Comparison of ENCODE assay signal across 8 mouse cellular contexts in genomic region chr6:125661106-125661877, GRCm38 (mm10). TPM values are rescaled to one million over a fixed set of nuclear protein-coding genes. Genes with fewer than 3 reads are reported as not detected.
DNase-seq lines count a peak whose midpoint lies in the region; ATAC-seq and TF ChIP-seq lines count a peak whose summit lies in the region.

No protein-coding gene starts in this region.

- H3K9me3 ChIP-seq in E14TG2a.4 (ENCODE audit: low read length): no peaks in the 10 kb centered on the region

- H3K4me1 ChIP-seq in E14TG2a.4 (replicated peaks; ENCODE audit: low read depth, low read length): no peaks in the 10 kb centered on the region

- peak; percentile 58 to 93 for DNase-seq in adrenal gland, adult (ENCODE audit: inconsistent age in 2 of 2, low spot score in 1 of 2)
- DNase-seq in embryo, embryonic 10.5 days (ENCODE audit: low spot score): peak; percentile 89
- peak; percentile 70 to 86 for DNase-seq in heart, postnatal 10 days
- peak; percentile 38 for DNase-seq in layer of hippocampus, adult 9-11 months
- peak; percentile 83 for DNase-seq in lung, postnatal 14 days
- peak; percentile 83 for DNase-seq in right cerebral cortex, postnatal 4 days

- no peaks in the 10 kb centered on the region for H3K36me3 ChIP-seq in E14TG2a.4 (ENCODE audit: insufficient read depth, low read length)

- intact Hi-C loops in heart, postnatal 10 days (cut with DNase I): loop anchor here (1.0 to 2.0 kb wide), 3 partner anchors 40 to 506 kb away; partner anchors contain the start of gene Ntf3

- no peak overlapping the region for H3K4me3 ChIP-seq in E14TG2a.4 (replicated peaks; ENCODE audit: low read length)

- ATAC-seq in erythroid progenitor cell, adult 5-6 weeks (replicated peaks; ENCODE audit: low FRiP score, poor library complexity, severe bottlenecking): no peak; the same call in 1 of the 2 replicates

- peak; percentile 96 for TF ChIP-seq CTCF in E14TG2a.4 (conservative IDR thresholded peaks at IDR 0.05; ENCODE audit: low read length)

- peaks cover 3% of the 10 kb centered on the region; the same call in 1 of the 2 replicates for H3K27me3 ChIP-seq in E14TG2a.4 (ENCODE audit: insufficient read depth, low read length)

RNA-seq across cellular contexts. Expression of gene Ano2, which starts 28.9 kb away (rescaled TPM):
- total RNA-seq in heart, postnatal 10 days (2021): not detected
- total RNA-seq in erythroid progenitor cell, adult 5-6 weeks (2015; ENCODE audit: low replicate concordance): not detected in 2 replicates
- not detected in 2 replicates for total RNA-seq in erythroid progenitor cell, adult 5-6 weeks (2017; ENCODE audit: low replicate concordance)

Comparison
In these comparisons a context has a peak if more than half of its experiments do, and no peak if none do; other contexts are left out.
1. DNase-seq: peak in every context shown above with its lines; median percentile 89 in embryo, embryonic 10.5 days; 83 in lung, postnatal 14 days; 83 in right cerebral cortex, postnatal 4 days; 78 in heart, postnatal 10 days; 76 in adrenal gland, adult; 38 in layer of hippocampus, adult 9-11 months.